Mouse (Mus musculus) midbrain, embryonic 14.5 days (tissue): ENCODE measurements around the gene Haus3. TPM values are rescaled to one million over a fixed set of nuclear protein-coding genes. Genes with fewer than 3 reads are reported as not detected.

Experiments
- ATAC-seq: fragments of 200-750 bp; cut with Nextera tagmentation; 2 replicates; pipeline ENCODE4 v1.8.0; 2017; ENCODE audit warnings: moderate number of reproducible peaks, moderate library complexity; ENCODE audit not compliant: low FRiP score, low TSS enrichment
- DNase-seq: peaks from one replicate; pipeline ENCODE4 v3.0.0-alpha.2; 2015
- H3K27ac ChIP-seq: fragments of 300-500 bp; sonication (generic); replicated peaks from 2 replicates; pipeline ENCODE4 v1.5.1; 2014; ENCODE audit warnings: mild to moderate bottlenecking, low read depth, low read length, moderate library complexity
- H3K27me3 ChIP-seq: fragments of 300-500 bp; sonication (generic); 2 replicates; pipeline ENCODE4 v1.6.1; 2014; ENCODE audit warnings: low read length, control low read depth, mixed read lengths; ENCODE audit not compliant: control insufficient read depth, insufficient read depth
- H3K36me3 ChIP-seq: fragments of 300-500 bp; sonication (generic); 2 replicates; pipeline ENCODE4 v1.6.1; 2014; ENCODE audit warnings: low read length, control low read depth; ENCODE audit not compliant: control insufficient read depth, insufficient read depth
- H3K4me1 ChIP-seq: fragments of 300-500 bp; sonication (generic); 2 replicates; pipeline ENCODE4 v1.6.1; 2014; ENCODE audit warnings: mild to moderate bottlenecking, antibody characterized with exemption, low read length, control low read depth; ENCODE audit not compliant: control insufficient read depth, insufficient read depth
- H3K4me2 ChIP-seq: fragments of 300-500 bp; sonication (generic); 2 replicates; pipeline ENCODE4 v1.6.1; 2014; ENCODE audit warnings: mild to moderate bottlenecking, low read length, moderate library complexity
- H3K4me3 ChIP-seq: fragments of 300-500 bp; sonication (generic); replicated peaks from 2 replicates; pipeline ENCODE4 v1.5.1; 2014; ENCODE audit warnings: low read depth, low read length
- H3K9ac ChIP-seq: fragments of 300-500 bp; sonication (generic); replicated peaks from 2 replicates; pipeline ENCODE4 v1.6.1; 2014; ENCODE audit warnings: mild to moderate bottlenecking, low read length, moderate library complexity
- H3K9me3 ChIP-seq: fragments of 300-500 bp; sonication (generic); 2 replicates; pipeline ENCODE4 v1.6.1; 2016; ENCODE audit warnings: low read length, control low read depth, mixed read lengths; ENCODE audit not compliant: control insufficient read depth
- WGBS: fragments of 180-500 bp; shearing (Covaris S2); extraction: QIAGEN DNeasy Blood & Tissue Kit; methylation state at CpG from one replicate; pipeline ENCODE4 v1.1.7; 2014; 5-methylcytosine and 5-hydroxymethylcytosine counted together
- polyA plus RNA-seq: library from polyadenylated mRNA; unstranded; fragments of >200 nt; fragmentation: Nextera tagmentation; extraction: Ambion mirVana; gene quantifications from 2 replicates; pipeline ENCODE4 v1.2.1, GENCODE M21; 2014

Gene Haus3
- polyA plus RNA-seq, 1 experiment from 2014 or later: 16.4 TPM

GRCm38 (mm10) chr5:34174550-34175402 is 5.4 kb upstream of the Haus3 start:
- no peak for DNase-seq
- no peak overlapping the region for H3K4me2 ChIP-seq
- no peak for ATAC-seq
- H3K27me3 ChIP-seq: no peaks in the 10 kb centered on the region
- H3K4me1 ChIP-seq: peaks cover 6% of the 10 kb centered on the region; the same call in 1 of the 2 replicates
- peaks cover 64% of the 10 kb centered on the region for H3K36me3 ChIP-seq
- no peak overlapping the region for H3K4me3 ChIP-seq
- H3K9ac ChIP-seq: no peak overlapping the region
- 64% methylated on average over 5 of the region's 5 CpGs for WGBS
- no peaks in the 10 kb centered on the region for H3K9me3 ChIP-seq
- H3K27ac ChIP-seq: no peak overlapping the region

- H3K27ac ChIP-seq: no peak overlapping the region
- DNase-seq (no peak), ATAC-seq (no peak)
- H3K4me1 ChIP-seq: peaks cover 7% of the 10 kb centered on the region; the same call in 1 of the 2 replicates
- peaks cover 57% of the 10 kb centered on the region for H3K36me3 ChIP-seq
- H3K9me3 ChIP-seq: no peaks in the 10 kb centered on the region
- H3K4me3 ChIP-seq: no peak overlapping the region
- H3K9ac ChIP-seq: no peak overlapping the region
- H3K4me2 ChIP-seq: no peak overlapping the region
- H3K27me3 ChIP-seq: no peaks in the 10 kb centered on the region
- WGBS: 80% methylated on average over 2 of the region's 2 CpGs
Observed at GRCm38 (mm10) chr5:34174021-34174420, 4.7 kb upstream of the Haus3 start.

GRCm38 (mm10) chr5:34170726-34171125 is 1.4 kb upstream of the Haus3 start:
- Histone ChIP-seq H3K4me2 (no peak overlapping the region), H3K9me3 (no peaks in the 10 kb centered on the region), H3K27ac (no peak overlapping the region), H3K36me3 (peaks cover 31% of the 10 kb centered on the region), H3K27me3 (no peaks in the 10 kb centered on the region), H3K4me3 (no peak overlapping the region), H3K9ac (no peak overlapping the region), H3K4me1 (peaks cover 11% of the 10 kb centered on the region; the same call in 1 of the 2 replicates)
- 93% methylated on average over 4 of the region's 4 CpGs for WGBS
- DNase-seq (no peak), ATAC-seq (no peak)

GRCm38 (mm10) chr5:34169954-34170353 is 627 bp upstream of the Haus3 start:
- H3K9me3 ChIP-seq: no peaks in the 10 kb centered on the region
- H3K36me3 ChIP-seq: peaks cover 24% of the 10 kb centered on the region
- ATAC-seq: no peak
- peak overlapping the region; percentile 54 for H3K4me2 ChIP-seq
- WGBS: 88% methylated on average over 3 of the region's 3 CpGs
- no peak for DNase-seq
- H3K9ac ChIP-seq: peak overlapping the region; percentile 53
- peaks cover 11% of the 10 kb centered on the region; the same call in 1 of the 2 replicates for H3K4me1 ChIP-seq
- H3K4me3 ChIP-seq: peak overlapping the region; percentile 69
- no peaks in the 10 kb centered on the region for H3K27me3 ChIP-seq
- peak overlapping the region; percentile 91 for H3K27ac ChIP-seq

- Histone ChIP-seq H3K4me3 (no peak overlapping the region), H3K9ac (no peak overlapping the region), H3K4me2 (peak overlapping the region; percentile 17; the same call in 1 of the 2 replicates), H3K9me3 (no peaks in the 10 kb centered on the region), H3K27ac (no peak overlapping the region), H3K27me3 (no peaks in the 10 kb centered on the region), H3K4me1 (peaks cover 11% of the 10 kb centered on the region; the same call in 1 of the 2 replicates), H3K36me3 (peaks cover 9% of the 10 kb centered on the region)
- WGBS: 82% methylated on average over 4 of the region's 4 CpGs
- no peak for ATAC-seq
- DNase-seq: no peak
Observed at GRCm38 (mm10) chr5:34167857-34168256, 1.5 kb downstream of the Haus3 start.

GRCm38 (mm10) chr5:34165793-34166192 is 3.5 kb downstream of the Haus3 start:
- Histone ChIP-seq H3K4me3 (no peak overlapping the region), H3K9me3 (no peaks in the 10 kb centered on the region), H3K27ac (no peak overlapping the region), H3K27me3 (no peaks in the 10 kb centered on the region), H3K9ac (no peak overlapping the region), H3K4me2 (no peak overlapping the region), H3K36me3 (peaks cover 6% of the 10 kb centered on the region; the same call in 1 of the 2 replicates), H3K4me1 (peaks cover 11% of the 10 kb centered on the region; the same call in 1 of the 2 replicates)
- no peak for DNase-seq
- ATAC-seq: no peak
- WGBS: 87% methylated on average over 4 of the region's 4 CpGs

- H3K9ac ChIP-seq: no peak overlapping the region
- ATAC-seq: no peak
Observed at GRCm38 (mm10) chr5:34148476-34148875, 20.9 kb downstream of the Haus3 start.

GRCm38 (mm10) chr5:34147554-34147953 is 21.8 kb downstream of the Haus3 start:
- H3K4me1 ChIP-seq: no peaks in the 10 kb centered on the region
- no peak overlapping the region for H3K4me3 ChIP-seq
- 94% methylated on average over 3 of the region's 3 CpGs for WGBS
- no peaks in the 10 kb centered on the region for H3K27me3 ChIP-seq
- no peak overlapping the region for H3K4me2 ChIP-seq
- no peaks in the 10 kb centered on the region for H3K36me3 ChIP-seq
- DNase-seq: no peak
- H3K27ac ChIP-seq: no peak overlapping the region
- ATAC-seq: no peak
- no peak overlapping the region for H3K9ac ChIP-seq
- H3K9me3 ChIP-seq: no peaks in the 10 kb centered on the region

More at GRCm38 (mm10) chr5:34148476-34148875, 20.9 kb downstream of the Haus3 start:
- Histone ChIP-seq H3K4me3 (no peak overlapping the region), H3K4me2 (no peak overlapping the region), H3K27me3 (no peaks in the 10 kb centered on the region), H3K9me3 (no peaks in the 10 kb centered on the region), H3K4me1 (no peaks in the 10 kb centered on the region), H3K36me3 (no peaks in the 10 kb centered on the region), H3K27ac (no peak overlapping the region)
- DNase-seq: no peak

GRCm38 (mm10) chr5:34139751-34140150 is 29.6 kb downstream of the Haus3 start:
- no peaks in the 10 kb centered on the region for H3K9me3 ChIP-seq
- no peak overlapping the region for H3K4me2 ChIP-seq
- H3K27me3 ChIP-seq: no peaks in the 10 kb centered on the region
- no peak overlapping the region for H3K27ac ChIP-seq
- no peaks in the 10 kb centered on the region for H3K4me1 ChIP-seq
- no peak overlapping the region for H3K9ac ChIP-seq
- no peak overlapping the region for H3K4me3 ChIP-seq
- H3K36me3 ChIP-seq: no peaks in the 10 kb centered on the region
- no peak for ATAC-seq
- WGBS: 7% methylated on average over 1 of the region's 1 CpGs
- peak; percentile 31 for DNase-seq
